Mouse (Mus musculus) thymus, adult 2 months (tissue): Measurements from ENCODE around the gene Ndufs8. TPM values are rescaled to one million over a fixed set of nuclear protein-coding genes. Genes with fewer than 3 reads are reported as not detected.

Source experiments
- DNase-seq: peaks from one replicate; pipeline ENCODE4 v3.0.0; 2021
- H3K27ac ChIP-seq: fragments of 200-500 bp; 2 replicates; pipeline ENCODE4 v1.5.1; 2012; ENCODE audit warnings: low read length, control low read depth; ENCODE audit not compliant: control insufficient read depth, insufficient read depth
- H3K27me3 ChIP-seq: fragments of 200-500 bp; 2 replicates; pipeline ENCODE4 v1.6.1; 2012; ENCODE audit warnings: mild to moderate bottlenecking, low read length, moderate library complexity, mixed read lengths; ENCODE audit not compliant: control insufficient read depth, insufficient read depth
- H3K36me3 ChIP-seq: fragments of 200-500 bp; 2 replicates; pipeline ENCODE4 v1.6.1; 2012; ENCODE audit warnings: mild to moderate bottlenecking, low read length, moderate library complexity; ENCODE audit not compliant: control insufficient read depth, insufficient read depth
- H3K4me1 ChIP-seq: fragments of 200-500 bp; replicated peaks from 2 replicates; pipeline ENCODE4 v1.6.1; 2012; ENCODE audit warnings: low read length; ENCODE audit not compliant: control insufficient read depth, insufficient read depth
- H3K4me3 ChIP-seq: fragments of 200-500 bp; 2 replicates; pipeline ENCODE4 v1.5.1; 2012; ENCODE audit warnings: mild to moderate bottlenecking, low read length, control low read depth, moderate library complexity; ENCODE audit not compliant: control insufficient read depth, insufficient read depth
- CTCF ChIP-seq: fragments of 200-500 bp; IDR thresholded peaks from 2 replicates; pipeline ENCODE4 v1.5.1; 2012; ENCODE audit warnings: mild to moderate bottlenecking, control low read depth, low read length, moderate library complexity, borderline replicate concordance; ENCODE audit not compliant: control insufficient read depth, poor library complexity, insufficient read depth; ENCODE audit errors: extremely low read depth
- POLR2A ChIP-seq: fragments of 200-500 bp; IDR thresholded peaks from 2 replicates; pipeline ENCODE4 v1.6.1; 2012; ENCODE audit warnings: mild to moderate bottlenecking, low read length, control low read depth, moderate library complexity; ENCODE audit not compliant: control insufficient read depth, poor library complexity, insufficient read depth; ENCODE audit errors: extremely low read depth
- WGBS: fragments of 180-500 bp; shearing (Covaris S2); methylation state at CpG from one replicate; pipeline ENCODE4 v1.1.7; 2018; 5-methylcytosine and 5-hydroxymethylcytosine counted together
- polyA plus RNA-seq: library from polyadenylated mRNA; depleted of rRNA; stranded (reverse); fragments of >200 nt; gene quantifications from 2 replicates; pipeline ENCODE4 v1.2.3, GENCODE M21; 2012

Gene Ndufs8
- polyA plus RNA-seq, 1 experiment, result 340 TPM

DNA sequence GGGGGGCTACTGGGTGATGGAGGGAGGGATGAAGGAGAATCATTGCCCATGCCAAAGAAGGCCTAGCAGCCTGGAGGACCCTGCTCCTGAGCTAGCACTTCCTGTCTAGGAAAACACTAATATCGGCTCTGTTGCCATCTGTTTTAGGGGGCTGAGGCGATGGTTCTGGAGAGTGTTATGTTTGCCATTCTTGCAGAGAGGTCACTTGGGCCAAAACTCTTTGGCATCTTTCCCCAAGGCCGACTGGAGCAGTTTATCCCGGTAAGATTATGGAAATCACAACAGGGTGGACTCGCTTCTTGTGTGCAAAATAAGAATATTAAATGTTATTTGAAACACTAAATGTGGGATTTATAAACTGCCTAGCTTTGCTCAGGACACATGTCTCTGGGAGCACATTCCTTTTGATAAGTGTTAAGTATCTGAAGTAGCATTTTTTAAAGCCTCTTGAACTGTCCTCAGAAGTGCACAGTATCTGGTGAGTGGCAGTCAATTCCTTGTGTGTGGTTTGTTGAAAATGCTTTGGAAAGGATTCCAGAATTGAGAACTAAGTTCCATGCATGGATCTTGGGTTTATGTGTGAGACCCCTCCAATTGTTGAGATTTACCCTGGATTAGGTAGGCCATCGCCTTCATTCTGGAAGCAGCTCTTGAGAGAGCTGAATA is 28.1 kb downstream of the Ndufs8 start:
- H3K36me3 ChIP-seq, result peaks cover 5% of the 10 kb centered on the region; the same call in 1 of the 2 replicates
- H3K4me3 ChIP-seq, result no peak overlapping the region
- 95% methylated on average over 6 of the region's 6 CpGs for WGBS
- H3K27me3 ChIP-seq, result no peaks in the 10 kb centered on the region
- no peak for TF ChIP-seq CTCF
- no peak for TF ChIP-seq POLR2A
- H3K4me1 ChIP-seq, result no peaks in the 10 kb centered on the region
- no peak for DNase-seq
- no peak overlapping the region for H3K27ac ChIP-seq

DNA sequence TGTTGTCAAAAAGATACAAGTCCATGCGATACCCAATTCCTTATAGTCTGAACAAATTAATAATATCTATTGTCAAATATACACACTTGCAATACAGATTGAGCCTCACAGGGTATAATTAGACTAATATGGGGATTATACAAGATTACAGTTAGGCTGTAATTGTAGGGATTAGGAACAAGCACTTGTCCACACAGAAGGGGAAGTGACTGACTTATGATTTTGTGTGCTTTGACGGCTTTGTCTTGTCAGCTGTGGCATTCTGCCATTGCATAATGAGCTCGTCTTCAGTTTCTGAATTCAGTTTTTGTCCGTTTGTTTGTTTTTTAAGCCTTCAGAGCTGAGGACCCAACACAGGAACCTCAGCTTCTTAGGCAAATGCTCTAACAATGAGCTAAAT is 30.4 kb downstream of the Ndufs8 start:
- Histone ChIP-seq H3K27me3 (no peaks in the 10 kb centered on the region), H3K27ac (no peak overlapping the region), H3K4me1 (no peaks in the 10 kb centered on the region), H3K4me3 (no peak overlapping the region), H3K36me3 (no peaks in the 10 kb centered on the region; the same call in 1 of the 2 replicates)
- TF ChIP-seq CTCF, result no peak
- TF ChIP-seq POLR2A, result no peak
- WGBS, result 71% methylated on average over 4 of the region's 4 CpGs
- DNase-seq, result no peak

DNA sequence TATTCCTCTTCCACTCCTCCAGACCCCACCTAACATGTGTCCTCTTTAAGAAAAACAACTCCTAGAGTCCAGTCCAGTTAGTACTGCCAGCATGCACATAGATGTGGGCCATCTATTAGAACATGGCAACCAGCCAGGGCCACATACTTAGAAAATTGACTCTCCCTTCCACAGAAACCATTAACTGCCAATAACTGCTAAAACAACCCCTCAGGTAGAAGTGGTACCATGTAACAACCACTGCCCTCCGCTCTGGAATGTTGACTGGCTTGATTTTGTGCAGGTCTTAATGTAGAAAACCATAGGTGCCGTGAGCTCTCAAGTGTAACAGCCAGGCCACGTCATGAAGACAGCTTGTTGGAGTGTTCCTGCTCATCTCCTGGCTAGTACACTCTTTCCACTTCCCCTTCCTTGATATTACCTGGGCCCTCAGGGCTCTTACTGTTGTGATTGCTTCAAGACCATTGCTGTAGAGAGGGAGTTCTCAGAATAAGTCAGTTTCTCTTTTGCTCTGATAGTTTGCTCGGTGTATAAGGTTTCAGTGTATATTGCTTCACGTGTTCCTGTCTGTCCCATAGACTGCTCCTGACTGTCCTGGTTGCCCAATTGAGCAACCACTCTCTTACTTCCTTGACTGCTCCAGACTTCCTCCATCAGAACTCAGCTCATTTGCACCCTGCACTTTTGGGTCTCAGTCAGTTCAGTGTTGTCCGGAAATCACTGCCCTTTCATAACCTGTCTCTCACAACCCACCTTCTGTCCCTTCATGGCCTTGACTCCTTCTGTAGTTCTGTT is 32.3 kb downstream of the Ndufs8 start:
- Histone ChIP-seq H3K27ac (no peak overlapping the region), H3K4me3 (no peak overlapping the region), H3K4me1 (no peaks in the 10 kb centered on the region), H3K36me3 (no peaks in the 10 kb centered on the region), H3K27me3 (no peaks in the 10 kb centered on the region)
- 94% methylated on average over 6 of the region's 6 CpGs for WGBS
- no peak for TF ChIP-seq POLR2A
- no peak for TF ChIP-seq CTCF
- no peak for DNase-seq

DNA sequence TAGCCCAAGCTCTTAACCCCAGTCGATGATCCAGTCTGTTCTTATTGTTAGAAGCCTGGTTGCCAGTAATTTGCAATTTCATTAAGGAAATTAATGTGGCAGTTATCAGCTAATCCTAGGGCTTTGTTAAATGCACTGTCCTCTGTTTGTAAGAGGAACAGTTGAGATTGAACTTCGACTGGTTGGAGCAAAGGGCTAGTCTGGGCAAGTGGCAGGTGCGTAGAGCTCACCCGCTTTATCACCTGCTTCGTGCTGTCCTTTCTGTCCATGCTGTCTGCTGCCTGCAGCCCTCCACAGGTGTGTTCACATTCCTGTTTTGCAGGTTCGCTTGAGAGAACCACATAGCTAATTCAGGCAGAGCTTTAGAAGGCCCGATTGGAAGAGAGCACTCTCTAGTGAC is 37.5 kb downstream of the Ndufs8 start:
- WGBS, result 89% methylated on average over 7 of the region's 7 CpGs
- H3K4me1 ChIP-seq, result no peaks in the 10 kb centered on the region
- no peak overlapping the region for H3K27ac ChIP-seq
- no peak overlapping the region for H3K4me3 ChIP-seq
- no peaks in the 10 kb centered on the region for H3K36me3 ChIP-seq
- TF ChIP-seq CTCF (no peak), POLR2A (no peak)
- no peak for DNase-seq
- no peaks in the 10 kb centered on the region for H3K27me3 ChIP-seq

DNA sequence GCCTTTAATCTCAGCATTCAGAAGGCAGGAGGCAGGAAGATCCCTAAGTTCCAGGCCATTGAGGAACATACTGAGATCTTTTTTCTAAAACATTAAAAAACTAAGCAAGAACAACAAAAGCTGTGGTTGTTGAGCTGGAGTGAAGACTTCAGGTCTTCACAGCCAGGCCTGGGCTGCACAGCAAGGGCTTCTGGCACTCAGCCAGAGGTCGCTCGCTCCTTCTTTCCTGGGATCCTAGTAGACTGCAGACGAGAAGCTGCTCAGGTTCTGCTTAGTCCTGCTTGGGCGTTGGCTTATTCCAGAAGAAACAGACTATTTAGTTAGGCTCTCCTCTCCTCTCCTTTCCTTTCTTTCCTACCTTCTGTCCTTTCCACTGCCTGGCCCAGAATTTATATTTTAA is 40.2 kb downstream of the Ndufs8 start:
- no peak for DNase-seq
- WGBS, result 85% methylated on average over 4 of the region's 4 CpGs
- H3K4me3 ChIP-seq, result no peak overlapping the region
- no peaks in the 10 kb centered on the region for H3K27me3 ChIP-seq
- H3K27ac ChIP-seq, result no peak overlapping the region
- TF ChIP-seq POLR2A (no peak), CTCF (no peak)
- no peaks in the 10 kb centered on the region for H3K4me1 ChIP-seq
- H3K36me3 ChIP-seq, result no peaks in the 10 kb centered on the region

DNA sequence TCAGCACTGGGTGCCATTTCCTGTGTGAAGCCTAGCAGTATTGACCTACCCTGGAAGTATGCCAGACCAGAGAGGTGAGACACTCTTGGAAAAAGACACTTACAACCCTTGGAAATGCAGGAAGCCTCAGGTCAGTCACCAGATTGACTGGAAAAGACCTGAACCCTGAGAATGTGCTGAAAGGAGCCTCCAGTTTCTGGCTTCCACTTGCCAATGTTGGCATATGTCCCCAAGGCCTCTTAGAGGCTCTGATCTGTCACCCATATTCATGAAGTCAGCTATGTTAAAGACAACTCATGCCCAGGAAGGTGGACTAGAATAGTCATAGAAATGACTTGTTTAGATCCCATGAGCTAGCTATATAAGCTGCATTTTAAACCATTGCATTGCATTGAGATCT is 41.1 kb downstream of the Ndufs8 start:
- no peak for DNase-seq
- Histone ChIP-seq H3K4me3 (no peak overlapping the region), H3K4me1 (no peaks in the 10 kb centered on the region), H3K27me3 (no peaks in the 10 kb centered on the region), H3K27ac (no peak overlapping the region), H3K36me3 (no peaks in the 10 kb centered on the region)
- TF ChIP-seq CTCF, result no peak
- TF ChIP-seq POLR2A, result no peak

GRCm38 (mm10) chr19:3868290-3868689 is 44.3 kb downstream of the Ndufs8 start:
- no peak for DNase-seq
- H3K27me3 ChIP-seq, result no peaks in the 10 kb centered on the region
- TF ChIP-seq POLR2A (no peak), CTCF (no peak)
- no peak overlapping the region for H3K27ac ChIP-seq
- H3K4me1 ChIP-seq, result no peaks in the 10 kb centered on the region
- 98% methylated on average over 1 of the region's 1 CpGs for WGBS
- no peaks in the 10 kb centered on the region for H3K36me3 ChIP-seq
- no peak overlapping the region for H3K4me3 ChIP-seq
